ENCODE assay signal across 8 mouse cellular contexts in genomic region chr9:45055082-45055713, GRCm38 (mm10). TPM values are rescaled to one million over a fixed set of nuclear protein-coding genes. Genes with fewer than 3 reads are reported as not detected.
DNase-seq lines count a peak whose midpoint lies in the region; ATAC-seq lines count a peak whose summit lies in the region.

Gene Mpzl3 (plus strand): TSS chr9:45055186.

- ATAC-seq in megakaryocyte, adult 5-6 weeks (ENCODE audit: poor library complexity, severe bottlenecking), result peak; percentile 60

- peak; percentile 84 for DNase-seq in T-cell, adult 2 months (ENCODE audit: low spot score)
- peak; percentile 88 to 93 for DNase-seq in cerebellum, postnatal 36 days
- peak; percentile 68 to 72 for DNase-seq in gastrocnemius, adult 8-10 months (ENCODE audit: low spot score in 2 of 2)
- peak; percentile 85 for DNase-seq in hindlimb bud, embryonic 11.5 days (ENCODE audit: extremely low spot score, low read depth, low spot score)
- DNase-seq in left cerebral cortex, adult 8-10 months (ENCODE audit: low spot score in 2 of 2), result peak; percentile 71 to 82
- DNase-seq in right cerebral cortex, adult 2 months (ENCODE audit: low spot score in 2 of 2), result peak; percentile 85 to 91
- peak; percentile 30 for DNase-seq in urinary bladder, postnatal 10 days (ENCODE audit: low spot score)

RNA-seq across cellular contexts. Expression of gene Mpzl3, which starts in this region (rescaled TPM):
- total RNA-seq in gastrocnemius, adult 8-10 months (2022), result 1 to 10 TPM; 1.1 to 2.5 (median 1.8) TPM
- total RNA-seq in left cerebral cortex, adult 8-10 months (2022), result 1 to 10 TPM; 4.0 to 5.7 (median 5.0) TPM
- 2.0 and 2.5 TPM in 2 replicates for total RNA-seq in megakaryocyte, adult 5-6 weeks (2015)
- 2.9 and 3.8 TPM in 2 replicates for total RNA-seq in megakaryocyte, adult 5-6 weeks (2017)

Comparison
In these comparisons a context has a peak if more than half of its experiments do, and no peak if none do; other contexts are left out.
1. Peak in every context shown above with its lines: DNase-seq and ATAC-seq.
2. DNase-seq: peak in every context shown above with its lines; median percentile 90 in cerebellum, postnatal 36 days; 88 in right cerebral cortex, adult 2 months; 85 in hindlimb bud, embryonic 11.5 days; 84 in T-cell, adult 2 months; 76 in left cerebral cortex, adult 8-10 months; 70 in gastrocnemius, adult 8-10 months; 30 in urinary bladder, postnatal 10 days.